Mouse (Mus musculus) mouse embryonic stem cell (cell line): ENCODE results near the gene Rwdd2b.

Experiments used
- in situ Hi-C, 2 experiments: fragments of 300-500 bp; cut with MboI; formaldehyde crosslinking; loops; 1 replicate in 1 of 2; 3 replicates in 1 of 2; pipeline ENCODE4 v1.14.3; 2019 to 2020; ENCODE audit warnings: low sequenced_read_pairs in 2 of 2, low pct_unique_long_range_greater_than_20kb in 1 of 2, mixed read lengths in 1 of 2; ENCODE audit not compliant: unreplicated experiment in 1 of 2

The Rwdd2b gene

GRCm38 (mm10) chr16:87440184-87440686 is at the start of gene Rwdd2b:
TSS of gene Rwdd2b (minus strand) at chr16:87440573.
- in situ Hi-C loops, result no loop called here

GRCm38 (mm10) chr16:87488605-87489004 is 48.2 kb upstream of the Rwdd2b start:
- in situ Hi-C loops, result no loop called here

GRCm38 (mm10) chr16:87486739-87487138 is 46.4 kb upstream of the Rwdd2b start:
- in situ Hi-C loops, result no loop called here

DNA sequence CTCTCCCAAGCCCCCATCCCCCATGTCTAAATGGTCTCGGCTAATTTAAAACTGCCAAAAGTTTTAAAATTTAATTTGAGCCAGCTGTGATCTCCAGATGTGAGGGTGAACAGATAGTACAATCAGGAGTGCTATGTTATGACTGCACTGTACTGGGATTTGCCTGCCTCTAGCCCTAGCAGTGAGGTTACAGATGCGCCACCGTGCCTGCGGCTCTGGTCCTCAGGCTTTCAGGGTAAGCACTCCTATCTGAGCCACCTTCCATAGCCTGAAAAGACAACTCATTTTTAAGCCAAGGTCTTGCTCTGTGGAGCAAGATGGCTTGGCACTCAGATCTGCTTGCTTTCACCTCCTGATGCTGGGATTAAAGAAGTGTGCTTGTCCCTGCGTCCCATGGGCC is 44.0 kb upstream of the Rwdd2b start:
- in situ Hi-C loops, result no loop called here

DNA sequence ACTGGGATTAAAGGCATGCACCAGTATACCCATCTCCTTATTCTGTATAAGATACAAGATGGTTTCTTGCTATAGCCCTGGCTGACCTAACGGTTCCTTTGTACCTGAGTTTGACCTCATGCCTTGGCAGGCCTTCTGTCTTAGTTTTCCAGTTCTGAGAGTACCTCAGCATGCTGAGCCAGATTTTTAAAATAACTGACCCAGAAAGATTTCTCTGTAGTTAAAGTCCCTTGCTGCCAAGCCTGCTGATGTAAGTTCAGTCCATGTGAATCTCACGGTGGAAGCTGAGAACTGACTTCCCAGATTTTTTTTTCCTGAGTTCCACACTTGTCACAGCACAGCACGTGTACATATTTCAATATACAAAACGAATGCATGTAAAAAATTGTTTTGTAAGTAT is 30.2 kb upstream of the Rwdd2b start:
- in situ Hi-C loops, result no loop called here

GRCm38 (mm10) chr16:87458752-87459151 is 18.4 kb upstream of the Rwdd2b start:
- in situ Hi-C loops, result no loop called here

DNA sequence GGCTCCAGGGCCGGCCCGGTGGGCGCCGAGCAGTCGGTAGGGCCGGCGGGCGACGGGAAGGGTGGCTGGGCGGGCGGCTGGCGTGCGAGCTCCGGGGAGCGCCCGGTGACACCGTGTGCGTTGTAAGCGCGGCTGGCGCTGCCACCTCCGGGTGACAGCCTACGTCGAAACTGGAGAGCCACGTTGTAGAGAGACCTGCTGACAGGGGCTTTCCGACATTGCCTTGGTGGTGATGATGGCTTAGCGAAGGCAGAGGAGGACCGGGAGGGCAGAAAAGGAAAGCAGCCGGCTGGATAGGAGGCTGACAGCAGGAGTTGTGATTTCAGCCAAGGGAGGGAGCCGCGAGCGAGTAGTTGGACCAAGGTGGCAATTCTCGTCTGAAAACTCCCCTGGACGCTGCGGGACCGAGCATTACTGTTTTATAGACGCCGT is 14.8 kb upstream of the Rwdd2b start:
- in situ Hi-C loops, result no loop called here

GRCm38 (mm10) chr16:87454419-87455179 is 14.2 kb upstream of the Rwdd2b start, which contains the start of gene Usp16:
TSS of gene Usp16 (plus strand) at chr16:87454703.
- in situ Hi-C loops, result no loop called here

DNA sequence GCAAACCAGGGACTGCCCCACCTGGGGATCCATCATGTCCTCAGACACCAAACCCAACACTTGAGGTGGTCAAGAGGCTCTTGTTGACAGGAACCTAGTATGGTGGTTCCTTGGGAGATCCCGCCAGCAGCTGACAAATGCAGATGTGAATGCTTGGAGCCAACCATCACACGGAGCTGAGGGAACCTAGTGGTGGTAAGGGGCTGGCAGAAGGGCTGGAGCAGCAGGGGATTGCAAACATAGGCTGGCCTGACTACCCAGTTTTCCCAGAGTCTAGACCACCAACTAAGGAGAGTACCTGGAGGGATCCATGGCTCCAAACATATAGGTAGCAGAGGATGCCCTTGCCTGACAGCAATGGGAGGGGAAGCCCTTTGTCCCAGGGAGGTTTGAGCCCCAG is 12.9 kb upstream of the Rwdd2b start:
- in situ Hi-C loops, result no loop called here

DNA sequence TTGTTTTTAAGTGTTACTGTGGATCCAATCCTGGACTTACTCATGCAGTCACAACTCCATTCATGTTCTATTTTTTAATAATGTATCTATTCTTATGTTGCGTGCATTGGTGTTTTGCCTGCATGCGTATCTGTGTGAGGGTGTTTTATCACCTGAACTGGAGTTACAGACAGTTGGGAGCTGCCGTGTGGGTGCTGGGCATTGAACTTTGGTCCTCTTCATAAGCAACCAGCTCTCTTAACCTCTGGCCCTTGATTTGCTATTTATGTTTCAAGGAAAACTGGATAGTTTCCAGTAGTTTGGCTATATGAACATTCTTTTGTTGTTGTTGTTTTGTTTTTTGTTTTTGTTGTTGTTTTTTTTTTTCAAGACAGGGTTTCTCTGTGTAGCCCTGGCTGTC is 5.2 kb upstream of the Rwdd2b start:
- in situ Hi-C loops, result no loop called here

DNA sequence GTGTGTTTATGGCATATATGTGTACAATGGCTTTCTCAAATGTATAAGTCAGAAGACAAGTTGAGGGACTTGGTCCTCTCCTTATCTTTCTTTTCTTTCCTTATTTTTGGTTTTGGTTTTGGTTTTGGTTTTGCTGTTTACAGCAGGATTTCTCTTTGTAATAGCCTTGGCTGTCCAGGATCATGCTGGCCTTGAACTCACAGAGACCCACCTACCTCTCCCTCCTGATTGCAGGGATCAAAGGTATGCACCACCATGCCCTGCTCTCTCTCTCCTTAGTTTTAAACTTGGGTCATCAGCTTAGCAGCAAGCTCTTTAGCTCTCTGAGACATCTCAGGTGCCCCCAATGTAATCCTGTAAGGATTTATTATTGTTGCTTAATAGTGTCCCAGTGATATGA is 4.7 kb upstream of the Rwdd2b start:
- in situ Hi-C loops, result no loop called here

DNA sequence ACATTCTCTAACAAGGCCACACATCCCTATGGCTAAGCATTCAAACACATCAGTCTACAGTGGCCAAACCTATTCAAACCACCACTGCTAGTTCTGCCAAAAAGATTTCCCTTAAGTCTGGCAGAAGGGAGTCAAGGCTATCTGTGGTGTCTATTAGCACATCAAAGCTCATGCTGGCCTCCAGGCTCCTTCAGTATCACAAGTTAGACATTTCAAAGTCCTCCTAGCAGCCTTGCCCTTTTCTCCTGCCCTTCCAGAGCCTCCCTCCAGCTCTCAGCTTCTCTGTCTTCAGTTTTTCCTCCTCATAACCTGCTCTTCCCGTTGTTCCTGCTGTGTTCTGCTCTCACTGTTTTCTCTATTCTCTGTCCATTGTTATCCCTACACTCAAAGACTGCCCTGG is 3.7 kb upstream of the Rwdd2b start:
- in situ Hi-C loops, result no loop called here

GRCm38 (mm10) chr16:87443245-87443644 is 2.9 kb upstream of the Rwdd2b start:
- in situ Hi-C loops, result no loop called here

- in situ Hi-C loops, result no loop called here
Observed at GRCm38 (mm10) chr16:87442291-87442690, 1.9 kb upstream of the Rwdd2b start.

- in situ Hi-C loops, result no loop called here
Observed at GRCm38 (mm10) chr16:87441089-87441488, 716 bp upstream of the Rwdd2b start.

- in situ Hi-C loops, result no loop called here
Observed at GRCm38 (mm10) chr16:87438697-87439096, 1.7 kb downstream of the Rwdd2b start.

- in situ Hi-C loops, result no loop called here
Observed at GRCm38 (mm10) chr16:87437096-87437495, 3.3 kb downstream of the Rwdd2b start.

DNA sequence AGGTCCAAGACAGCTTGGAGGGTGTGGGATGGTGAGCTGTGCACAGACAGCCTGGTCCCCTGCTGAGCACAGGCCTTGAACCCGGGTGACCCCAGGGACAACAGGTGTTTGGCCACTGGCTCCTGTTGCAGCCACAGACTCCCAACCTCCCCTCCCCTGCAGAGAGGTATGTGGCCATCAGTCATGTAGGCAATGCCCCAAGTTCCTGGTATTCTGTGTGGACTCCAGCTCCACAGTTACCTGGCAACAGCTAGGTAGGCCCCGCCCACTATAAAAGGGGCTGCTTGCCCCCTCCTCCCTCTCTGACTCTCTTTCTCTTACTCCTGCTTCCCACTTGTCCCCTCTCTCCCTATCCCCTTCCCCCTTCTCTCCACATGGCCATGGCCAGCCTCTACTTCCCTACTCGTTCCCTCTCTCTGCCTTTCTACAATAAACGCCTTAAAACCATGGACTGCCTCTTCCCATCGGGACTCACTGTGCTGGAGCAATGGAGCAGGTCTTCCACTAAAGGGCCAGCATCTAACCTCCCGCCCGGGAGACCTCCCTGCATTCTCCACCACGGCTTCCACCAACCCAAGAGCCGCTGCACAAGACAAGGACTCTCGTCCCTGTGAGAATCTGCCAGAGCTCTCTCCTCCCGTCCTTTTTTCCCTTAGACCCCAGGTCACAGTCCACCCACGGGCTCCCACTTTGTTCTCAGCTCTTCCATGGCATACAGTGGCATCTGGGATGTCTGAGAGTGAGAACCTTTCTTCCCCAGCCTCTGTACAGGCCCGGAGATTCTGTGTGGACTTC is 4.8 kb downstream of the Rwdd2b start:
- in situ Hi-C loops, result no loop called here

GRCm38 (mm10) chr16:87434946-87435345 is 5.4 kb downstream of the Rwdd2b start:
- in situ Hi-C loops, result no loop called here

DNA sequence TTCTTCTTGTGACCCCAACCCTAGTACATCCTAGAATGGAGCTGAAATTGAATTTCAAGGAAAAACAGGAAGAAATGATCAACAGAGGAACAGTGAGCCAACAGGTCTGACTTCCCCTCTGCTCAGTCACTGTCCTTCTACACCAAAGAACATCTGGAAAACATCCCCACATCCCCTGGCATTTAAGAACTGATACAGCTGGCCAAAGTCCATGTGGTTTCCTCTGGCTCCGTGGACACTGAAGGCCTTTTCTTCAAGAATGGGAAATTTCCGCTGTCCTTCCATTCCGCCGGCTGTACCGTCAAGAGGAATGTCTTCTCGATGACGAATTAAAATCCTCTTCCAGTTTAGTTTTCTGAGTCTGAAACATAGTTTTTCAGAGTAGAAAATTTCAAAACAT is 6.1 kb downstream of the Rwdd2b start:
- in situ Hi-C loops, result no loop called here
